In the genomic region with DNA sequence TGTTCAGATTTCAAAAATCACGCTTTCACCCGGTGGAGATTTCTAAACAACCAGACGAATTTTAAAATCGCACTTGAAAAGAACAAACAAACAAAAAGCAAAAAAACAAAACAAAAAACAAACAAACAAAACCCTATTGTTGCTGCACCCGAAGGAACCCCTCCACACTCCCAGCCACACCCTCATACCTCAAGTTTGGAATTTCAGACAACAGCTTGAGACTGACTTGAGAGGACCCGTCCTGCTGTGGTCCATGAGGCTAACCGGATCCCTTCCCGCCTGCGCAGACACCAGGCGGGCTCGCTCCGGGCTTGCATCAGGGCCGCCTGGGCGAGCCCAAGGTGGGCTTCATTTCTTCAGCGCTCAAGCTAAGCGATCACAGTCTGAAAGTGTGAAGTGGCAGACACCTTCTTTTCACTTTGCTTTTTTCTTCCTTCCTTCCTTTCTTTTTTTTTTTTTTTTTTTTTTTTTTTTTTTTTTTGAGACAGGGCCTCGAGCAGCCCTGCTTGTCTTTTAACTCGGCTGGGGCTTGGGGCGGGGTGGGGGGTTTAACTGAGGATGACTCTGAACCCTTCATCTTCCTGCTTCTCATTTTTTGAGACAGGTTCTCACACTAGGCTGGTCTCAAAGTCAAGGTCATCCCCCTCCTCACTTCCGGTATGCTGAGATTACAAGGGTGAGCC, we compare ENCODE assay signal across 8 mouse cellular contexts. TPM values are rescaled to one million over a fixed set of nuclear protein-coding genes. Genes with fewer than 3 reads are reported as not detected.
DNase-seq lines count a peak whose midpoint lies in the region; ATAC-seq and TF ChIP-seq lines count a peak whose summit lies in the region.

No protein-coding gene starts in this region.

- peaks cover 3% of the 10 kb centered on the region; the same call in 1 of the 2 replicates for H3K4me1 ChIP-seq in brown adipose tissue, adult 24 weeks (ENCODE audit: control insufficient read depth, insufficient read depth, insufficient read length, low read length)
- peaks cover 18% of the 10 kb centered on the region for H3K4me1 ChIP-seq in hindbrain, embryonic 16.5 days (ENCODE audit: control insufficient read depth, insufficient read depth, low read depth, low read length)

- WGBS in hindbrain, embryonic 16.5 days = 2% methylated on average over 20 of the region's 20 CpGs

- no peak for TF ChIP-seq CTCF in layer of hippocampus, adult 2 months (conservative IDR thresholded peaks at IDR 0.05)

- peak overlapping the region; percentile 57 for H3K4me2 ChIP-seq in hindbrain, embryonic 16.5 days (ENCODE audit: low read length)

- no peaks in the 10 kb centered on the region for H3K9me3 ChIP-seq in hindbrain, embryonic 16.5 days (ENCODE audit: control insufficient read depth, low read length)

- peak overlapping the region; percentile 10; the same call in 1 of the 2 replicates for H3K9ac ChIP-seq in hindbrain, embryonic 16.5 days (ENCODE audit: low read depth, low read length)

- no peak for ATAC-seq in hindbrain, embryonic 16.5 days

- no peaks in the 10 kb centered on the region for H3K36me3 ChIP-seq in hindbrain, embryonic 16.5 days (ENCODE audit: control insufficient read depth, insufficient read depth, low read length)

- no peak overlapping the region for H3K27ac ChIP-seq in layer of hippocampus, adult 2 months
- H3K27ac ChIP-seq in brown adipose tissue, adult 24 weeks (replicated peaks; ENCODE audit: low read depth, low read length) = no peak overlapping the region
- H3K27ac ChIP-seq in hindbrain, embryonic 16.5 days (ENCODE audit: low read depth, low read length) = no peak overlapping the region

- no peak for DNase-seq in layer of hippocampus, adult 2 months (ENCODE audit: low spot score in 2 of 2)
- no peak for DNase-seq in layer of hippocampus, adult 9-10 months (ENCODE audit: low spot score)
- peak; percentile 41 for DNase-seq in naive thymus-derived CD4-positive, alpha-beta T cell, adult 2 months (ENCODE audit: low read depth)
- no peak for DNase-seq in cerebellum, adult 11-12 months
- DNase-seq in left cerebral cortex, adult 18-20 months (ENCODE audit: low spot score in 2 of 2) = no peak
- DNase-seq in adipocyte (ENCODE audit: low spot score) = no peak

- H3K4me3 ChIP-seq in layer of hippocampus, adult 2 months = peak overlapping the region; percentile 22; the same call in 1 of the 2 replicates
- peak overlapping the region; percentile 47 for H3K4me3 ChIP-seq in brown adipose tissue, adult 24 weeks (ENCODE audit: insufficient read depth, low read depth, low read length)
- H3K4me3 ChIP-seq in hindbrain, embryonic 16.5 days (ENCODE audit: low read length) = peak overlapping the region; percentile 33

- peaks cover 21% of the 10 kb centered on the region for H3K27me3 ChIP-seq in hindbrain, embryonic 16.5 days (replicated peaks; ENCODE audit: control insufficient read depth, insufficient read depth, low read length)

RNA-seq across cellular contexts. Expression of a gene that starts 11.0 kb away (rescaled TPM):
- total RNA-seq in layer of hippocampus, adult 2 months (2021) = under 1 TPM; 0.56 to 0.76 TPM
- polyA plus RNA-seq in brown adipose tissue, adult 24 weeks (2012; ENCODE audit: insufficient read depth, insufficient read length, missing spikeins) = not detected in 2 replicates
- polyA plus RNA-seq in hindbrain, embryonic 16.5 days (2015; fragmentation: Nextera tagmentation; extraction: Ambion mirVana) = 1.9 and 3.1 TPM in 2 replicates
- total RNA-seq in left cerebral cortex, adult 18-20 months (2021) = under 1 TPM in 1 of 2 experiments, not detected in 1; 0.09 TPM

RNA-seq across cellular contexts. Expression of a gene that starts 17.0 kb away (rescaled TPM):
- 10 to 100 TPM; 84.8 to 94.6 TPM for total RNA-seq in layer of hippocampus, adult 2 months (2021)
- 43.9 and 49.9 TPM in 2 replicates for polyA plus RNA-seq in brown adipose tissue, adult 24 weeks (2012; ENCODE audit: insufficient read depth, insufficient read length, missing spikeins)
- polyA plus RNA-seq in hindbrain, embryonic 16.5 days (2015; fragmentation: Nextera tagmentation; extraction: Ambion mirVana) = 36.5 and 38.9 TPM in 2 replicates
- 100 to 1,000 TPM in 1 of 2 experiments, 10 to 100 TPM in 1; 89.1 to 105 TPM for total RNA-seq in left cerebral cortex, adult 18-20 months (2021)
